Mouse (Mus musculus): ENCODE data around the gene Rab14.

DNA sequence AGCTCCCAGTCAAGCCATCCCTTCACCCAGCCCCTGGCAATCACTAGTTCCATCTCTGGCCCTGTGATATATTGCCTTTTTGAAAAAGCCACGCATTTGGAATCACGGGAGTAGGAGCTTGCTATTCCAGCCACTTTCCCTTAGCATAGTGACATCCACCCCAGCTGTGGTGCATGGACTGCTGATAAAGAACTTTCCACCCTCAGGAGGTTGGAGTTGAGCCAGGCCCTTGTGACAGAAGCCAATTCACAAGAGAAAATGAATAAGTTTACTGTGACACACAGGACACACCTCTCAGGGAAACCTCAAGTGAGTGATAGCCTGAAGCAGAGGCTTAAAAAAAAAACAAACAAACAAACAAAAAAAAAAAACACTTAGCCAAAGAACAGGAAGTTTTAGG lies 31.0 kb upstream of the Rab14 start:
- TF ChIP-seq TAL1 (IDR thresholded peaks at IDR 0.05; ENCODE audit: low read length) = no peak
- no peak for TF ChIP-seq GATA1 (IDR thresholded peaks at IDR 0.05; ENCODE audit: low read length)
